Mouse (Mus musculus): ENCODE data around the gene Snd1.

Gene Snd1

DNA sequence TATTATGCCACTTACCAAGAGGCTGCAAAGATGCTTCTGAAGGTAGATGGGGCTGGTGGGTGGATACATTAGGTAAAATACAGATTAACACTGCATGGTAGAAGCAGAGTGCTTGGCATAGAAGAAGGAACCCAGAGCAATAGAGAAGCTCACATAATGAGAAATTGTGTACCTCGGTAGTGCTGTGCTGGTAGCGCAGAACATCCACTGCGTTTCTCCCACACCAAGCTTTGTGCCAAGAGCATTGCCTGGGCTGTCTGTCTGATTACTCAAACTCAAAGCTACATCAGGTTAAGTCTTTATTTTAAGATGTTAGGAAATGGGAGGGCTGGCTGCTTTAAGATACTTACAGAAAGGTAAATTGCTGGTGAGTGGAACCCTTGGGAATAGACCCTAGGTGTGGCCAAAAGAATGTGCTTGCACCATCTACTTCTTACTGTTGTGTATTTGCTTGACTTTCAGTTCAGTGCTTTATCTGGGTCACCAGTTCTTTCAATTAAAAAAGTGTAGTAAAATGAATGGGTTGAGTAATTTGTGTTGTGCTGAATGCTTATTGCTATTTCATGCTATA is 117.5 kb downstream of the Snd1 start:
- in situ Hi-C loops (cut with MboI, MseI), result no loop called here

GRCm38 (mm10) chr6:28593708-28594107 is 118.8 kb downstream of the Snd1 start:
- in situ Hi-C loops (cut with MboI, MseI), result no loop called here

- in situ Hi-C loops (cut with MboI, MseI), result no loop called here
Measured at GRCm38 (mm10) chr6:28594759-28595158, 119.8 kb downstream of the Snd1 start.

DNA sequence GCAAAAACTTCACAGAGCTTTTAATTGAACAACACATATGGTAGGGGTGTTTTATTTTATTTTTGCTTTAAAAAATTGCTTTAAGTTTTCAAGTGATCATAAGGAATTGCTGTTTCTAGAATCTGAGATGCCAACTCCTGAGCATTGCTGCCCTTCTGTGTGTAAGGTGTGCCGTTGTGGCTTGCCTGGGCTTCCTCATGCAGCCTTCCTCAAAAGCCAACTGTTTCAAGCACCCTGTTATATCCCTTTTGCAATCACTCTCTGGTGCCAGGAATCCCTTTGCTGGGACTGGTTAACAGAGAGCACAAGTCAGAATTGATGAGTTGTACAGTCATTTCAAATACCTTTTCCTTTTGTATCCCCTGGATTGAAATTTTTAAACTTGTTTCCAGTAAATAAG is 120.3 kb downstream of the Snd1 start:
- in situ Hi-C loops (cut with MboI, MseI), result no loop called here

DNA sequence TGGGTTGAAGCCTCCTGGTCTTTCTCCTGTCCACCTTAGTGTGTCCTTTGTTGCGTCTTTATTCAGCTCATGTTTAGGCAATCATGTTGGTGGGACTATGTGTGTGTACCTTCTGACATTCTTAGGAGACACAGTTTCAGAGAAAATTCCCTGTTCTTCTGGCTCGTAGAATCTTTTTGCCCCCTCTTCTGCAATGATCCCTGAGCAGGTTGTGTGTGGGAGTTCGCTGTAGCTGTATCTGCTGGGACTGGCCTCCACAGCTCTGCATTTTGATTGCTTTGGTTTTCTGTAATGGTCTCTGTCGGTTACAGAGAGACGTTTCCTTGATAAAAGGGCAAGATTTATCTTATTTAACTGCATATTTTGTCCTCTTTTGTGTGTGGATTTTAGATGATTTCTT is 122.3 kb downstream of the Snd1 start:
- in situ Hi-C loops (cut with MboI, MseI), result no loop called here

DNA sequence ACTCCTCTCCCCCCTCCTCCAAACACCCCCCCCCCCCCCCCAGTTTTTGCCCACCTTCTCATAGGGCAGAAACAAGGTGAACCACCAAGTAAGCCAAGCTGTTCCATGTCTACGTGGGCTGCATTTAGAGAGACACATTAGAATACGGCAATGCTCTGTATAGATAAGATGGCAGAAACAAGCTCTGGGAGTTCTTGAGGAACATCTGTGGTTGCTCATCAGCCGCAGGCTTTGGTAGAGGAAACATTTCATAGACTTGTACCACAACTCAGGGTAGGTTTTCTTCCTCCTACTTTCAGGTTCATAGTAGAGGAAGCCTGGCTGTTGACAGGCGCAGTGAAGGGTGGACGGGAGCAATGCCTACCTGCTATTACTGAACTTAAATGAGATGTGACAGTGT is 124.2 kb downstream of the Snd1 start:
- in situ Hi-C loops (cut with MboI, MseI), result no loop called here

DNA sequence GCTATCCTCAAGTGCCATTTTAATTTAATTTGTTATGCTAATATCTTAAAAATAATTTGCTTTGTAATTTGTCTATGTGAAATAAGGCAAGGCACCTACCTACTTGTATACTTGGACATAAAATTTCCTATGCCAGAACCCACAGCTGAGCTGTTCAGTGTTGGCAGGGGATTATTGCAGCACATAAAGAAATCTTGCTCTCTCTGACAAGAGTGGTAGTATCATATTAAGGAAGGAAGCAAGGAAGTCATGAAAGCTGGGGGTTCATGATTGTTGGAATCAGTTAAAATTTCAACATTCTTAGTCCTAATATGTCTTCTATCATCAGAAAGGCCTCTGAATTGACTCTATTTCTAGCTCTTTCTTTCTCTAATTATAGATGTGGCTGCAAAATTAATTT is 125.5 kb downstream of the Snd1 start:
- in situ Hi-C loops (cut with MboI, MseI), result no loop called here

GRCm38 (mm10) chr6:28603401-28603800 is 128.5 kb downstream of the Snd1 start:
- in situ Hi-C loops (cut with MboI, MseI), result no loop called here

GRCm38 (mm10) chr6:28603823-28604222 is 128.9 kb downstream of the Snd1 start:
- in situ Hi-C loops (cut with MboI, MseI), result no loop called here

- in situ Hi-C loops (cut with MboI, MseI), result no loop called here
Measured at GRCm38 (mm10) chr6:28609291-28609690, 134.4 kb downstream of the Snd1 start.

DNA sequence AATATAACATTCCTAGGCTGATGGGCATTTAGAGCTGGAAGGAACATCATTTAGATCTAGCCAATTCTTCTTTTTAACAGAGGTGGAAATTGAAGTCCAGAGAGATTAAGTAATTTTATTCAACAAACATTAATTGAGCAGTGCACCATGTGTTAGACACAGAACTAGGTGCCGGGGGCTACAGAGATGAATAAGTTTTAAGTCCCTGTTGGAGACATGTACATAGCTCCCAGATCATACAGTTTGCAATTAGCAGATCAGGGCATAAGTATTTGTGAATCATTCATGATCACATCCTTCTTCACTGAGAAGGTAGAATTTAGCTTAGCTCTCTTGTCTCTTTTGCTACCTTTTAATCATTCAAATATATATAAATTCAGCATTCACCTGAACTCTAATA is 135.2 kb downstream of the Snd1 start:
- in situ Hi-C loops (cut with MboI, MseI), result no loop called here

- in situ Hi-C loops (cut with MboI, MseI), result no loop called here
Measured at GRCm38 (mm10) chr6:28613441-28613840, 138.5 kb downstream of the Snd1 start.

GRCm38 (mm10) chr6:28614856-28615255 is 139.9 kb downstream of the Snd1 start:
- in situ Hi-C loops (cut with MboI, MseI), result no loop called here

DNA sequence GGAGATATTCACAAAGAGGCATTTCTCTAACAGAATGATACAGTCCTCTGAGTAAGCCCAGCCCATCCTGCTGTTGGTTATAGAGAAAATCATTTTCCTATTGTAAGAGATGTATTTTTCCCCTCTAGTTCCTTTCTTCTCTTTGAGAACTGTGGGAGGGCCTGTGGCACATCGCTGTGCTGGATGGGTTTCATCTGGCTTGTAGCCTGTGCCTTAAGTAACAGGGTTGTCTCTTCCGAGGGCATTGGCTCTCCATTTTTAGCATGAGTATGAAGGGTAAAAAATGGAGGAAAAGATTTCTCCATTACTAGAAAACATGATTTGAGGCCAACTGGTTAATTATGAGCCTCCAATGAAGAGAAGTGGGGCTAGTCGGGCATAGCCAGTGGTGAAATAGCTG is 140.5 kb downstream of the Snd1 start:
- in situ Hi-C loops (cut with MboI, MseI), result no loop called here

DNA sequence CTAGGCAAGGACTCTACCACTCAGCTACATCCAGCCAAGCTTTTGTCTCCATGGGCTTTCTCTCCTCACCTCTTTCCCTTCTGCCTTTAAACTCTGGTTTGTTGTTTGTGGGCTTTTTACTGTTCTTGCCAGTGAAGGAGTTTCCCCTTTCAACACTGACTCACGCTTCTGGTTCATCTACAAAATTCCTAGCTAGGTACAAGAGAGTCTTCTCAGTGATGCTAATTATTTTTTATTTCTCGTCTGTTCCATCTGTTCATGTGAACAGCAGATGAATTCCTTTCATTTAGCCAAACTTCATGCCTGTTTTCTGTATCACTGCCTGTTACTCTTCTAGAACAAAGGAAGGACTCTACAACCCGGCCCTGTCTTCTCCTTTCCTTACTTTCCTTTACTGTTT is 141.0 kb downstream of the Snd1 start:
- in situ Hi-C loops (cut with MboI, MseI), result no loop called here

DNA sequence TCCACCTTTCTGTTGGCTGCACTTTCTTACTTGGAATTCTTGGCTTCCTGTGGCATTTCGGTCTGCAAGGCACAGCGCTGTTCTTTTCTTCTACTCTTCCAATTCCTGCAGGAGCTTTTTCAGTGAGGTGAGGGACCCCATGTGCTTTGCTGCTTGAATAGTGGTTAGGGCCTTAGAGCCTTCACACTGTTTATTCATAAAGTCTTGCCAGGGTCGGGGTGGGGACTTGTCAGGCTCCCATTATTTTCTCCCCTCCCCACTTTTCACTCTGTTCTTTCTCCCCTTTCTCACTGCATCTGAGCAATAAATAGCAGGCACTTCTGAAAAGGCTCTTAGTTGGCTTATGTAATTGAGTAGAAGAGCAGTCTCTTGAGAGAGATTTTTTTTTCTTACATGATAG is 143.4 kb downstream of the Snd1 start:
- in situ Hi-C loops (cut with MboI, MseI), result no loop called here

DNA sequence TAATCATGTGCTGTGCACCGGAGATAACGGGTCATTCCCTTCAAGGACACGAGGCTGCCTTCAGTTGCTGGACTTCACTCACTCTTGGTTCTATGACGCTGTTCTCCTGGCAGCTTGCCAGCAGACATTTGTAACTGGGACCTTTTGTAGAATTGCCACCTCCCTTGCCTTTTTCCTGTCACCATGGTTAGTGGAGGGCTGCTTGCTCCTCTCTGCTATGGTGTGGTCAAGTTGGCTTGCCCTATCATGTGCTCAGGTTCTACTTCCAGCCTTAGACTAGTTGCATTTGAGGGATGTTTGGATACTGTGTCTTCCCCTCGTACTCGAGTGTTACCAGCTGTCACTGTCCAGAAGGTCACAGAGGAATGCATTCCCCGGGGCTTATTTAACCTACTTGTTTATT is 143.8 kb downstream of the Snd1 start:
- in situ Hi-C loops (cut with MboI, MseI), result no loop called here

DNA sequence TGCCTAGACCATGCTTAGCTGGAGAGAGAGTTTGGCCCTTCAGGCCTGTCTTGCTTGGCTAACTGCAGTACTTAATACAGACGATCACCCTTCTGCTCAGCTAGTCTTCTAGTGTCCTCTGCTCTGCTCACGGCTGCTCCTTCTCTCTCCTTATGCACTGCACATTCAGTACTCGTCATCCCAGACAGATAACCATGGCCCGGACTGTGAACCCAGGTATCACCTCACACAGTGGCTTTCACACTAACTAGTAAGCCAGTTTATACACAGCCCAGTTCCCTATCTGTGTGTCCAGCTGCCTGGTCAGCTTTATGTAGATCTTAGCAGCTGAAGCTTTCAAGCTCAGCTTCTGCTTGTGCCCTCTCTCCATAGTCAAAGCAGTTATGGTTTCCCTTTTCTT is 146.5 kb downstream of the Snd1 start:
- in situ Hi-C loops (cut with MboI, MseI), result no loop called here

- in situ Hi-C loops (cut with MboI, MseI), result no loop called here
Measured at GRCm38 (mm10) chr6:28621961-28622360, 147.0 kb downstream of the Snd1 start.

DNA sequence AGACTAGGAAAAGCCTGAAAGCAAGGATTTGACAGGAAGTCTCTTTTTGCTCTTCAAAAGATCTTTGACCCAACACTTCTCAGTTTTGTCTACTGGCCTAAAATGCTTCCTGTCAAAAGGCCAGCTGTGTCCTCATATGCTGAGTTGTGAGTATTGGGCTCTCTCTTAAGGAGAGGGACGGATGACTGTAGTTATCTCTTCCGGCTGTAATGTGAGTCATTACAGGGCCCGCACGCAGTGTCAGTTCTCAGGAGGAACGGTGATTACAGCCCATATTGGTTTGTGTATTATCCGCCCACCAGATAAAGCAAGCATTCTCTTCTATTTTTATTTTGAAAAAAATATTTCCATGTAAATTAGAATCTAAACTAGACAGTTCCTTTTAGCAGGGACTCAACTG is 147.6 kb downstream of the Snd1 start:
- in situ Hi-C loops (cut with MboI, MseI), result no loop called here

- in situ Hi-C loops (cut with MboI, MseI), result no loop called here
Measured at GRCm38 (mm10) chr6:28622963-28623362, 148.0 kb downstream of the Snd1 start.

DNA sequence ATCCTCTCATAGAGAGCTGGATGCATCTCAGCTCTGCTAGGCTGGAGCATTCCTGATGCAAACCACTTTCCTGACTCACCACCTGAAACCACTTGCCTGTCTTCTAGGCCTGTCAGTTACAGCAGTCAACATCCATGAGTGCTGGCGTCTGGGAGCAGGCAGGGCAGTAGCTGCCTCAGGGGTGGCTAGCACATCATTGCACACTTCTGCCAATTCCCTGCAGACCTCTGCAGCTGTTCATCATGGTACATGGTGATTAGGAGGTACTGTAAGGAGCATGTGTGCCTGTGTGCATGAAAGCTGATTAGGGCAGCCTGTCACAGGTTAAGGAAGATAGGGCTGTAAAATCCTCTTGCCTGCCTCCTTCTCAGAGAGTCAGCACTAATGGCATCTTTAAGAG is 153.5 kb downstream of the Snd1 start:
- in situ Hi-C loops (cut with MboI, MseI), result no loop called here

DNA sequence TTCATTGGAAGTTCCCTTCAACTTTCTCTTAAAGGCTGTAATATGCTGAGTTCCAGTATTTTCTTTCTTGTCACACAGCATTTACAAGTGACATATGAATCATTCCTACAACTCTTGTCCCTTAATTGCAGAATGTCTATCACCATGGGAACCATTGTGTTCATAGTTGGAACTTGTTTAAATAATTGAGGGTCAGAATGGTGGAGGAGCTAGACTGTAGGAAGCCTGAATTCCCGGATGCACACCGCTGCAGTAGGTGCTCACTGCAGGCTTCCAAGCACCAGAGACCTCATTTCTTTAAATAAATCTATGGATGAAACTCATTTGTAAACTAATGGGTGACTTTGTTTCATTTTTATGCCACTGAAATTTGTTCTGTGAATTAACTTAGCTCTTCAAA is 154.9 kb downstream of the Snd1 start:
- in situ Hi-C loops (cut with MboI, MseI), result no loop called here

GRCm38 (mm10) chr6:28630926-28631325 is 156.0 kb downstream of the Snd1 start:
- in situ Hi-C loops (cut with MboI, MseI), result no loop called here

GRCm38 (mm10) chr6:28633120-28633519 is 158.2 kb downstream of the Snd1 start:
- in situ Hi-C loops (cut with MboI, MseI), result no loop called here

Measured in T-helper 1 cell (primary cell).